Mouse (Mus musculus) thymus, adult 2 months (tissue): ENCODE results near the gene Nmd3.

ENCODE experiments used
- CTCF ChIP-seq: fragments of 200-500 bp; IDR thresholded peaks from 2 replicates; pipeline ENCODE4 v1.5.1; 2012; ENCODE audit warnings: mild to moderate bottlenecking, control low read depth, low read length, moderate library complexity, borderline replicate concordance; ENCODE audit not compliant: control insufficient read depth, poor library complexity, insufficient read depth; ENCODE audit errors: extremely low read depth
- POLR2A ChIP-seq: fragments of 200-500 bp; IDR thresholded peaks from 2 replicates; pipeline ENCODE4 v1.6.1; 2012; ENCODE audit warnings: mild to moderate bottlenecking, low read length, control low read depth, moderate library complexity; ENCODE audit not compliant: control insufficient read depth, poor library complexity, insufficient read depth; ENCODE audit errors: extremely low read depth

GRCm38 (mm10) chr3:69763630-69764565, 42.1 kb downstream of the Nmd3 start:
- no peak for TF ChIP-seq CTCF
- TF ChIP-seq POLR2A, result no peak
